Mouse (Mus musculus) large intestine, adult 2 months (tissue): Measurements from ENCODE around the gene Tbx21. TPM values are rescaled to one million over a fixed set of nuclear protein-coding genes. Genes with fewer than 3 reads are reported as not detected.

ENCODE experiments used
- DNase-seq: peaks from one replicate; pipeline ENCODE4 v3.0.0-alpha.2; 2012; ENCODE audit warnings: low read depth, low spot score
- WGBS: fragments of 180-500 bp; shearing (Covaris S2); methylation state at CpG from one replicate; pipeline ENCODE4 v1.1.7; 2018; 5-methylcytosine and 5-hydroxymethylcytosine counted together
- polyA plus RNA-seq: library from polyadenylated mRNA; depleted of rRNA; stranded (reverse); fragments of >200 nt; gene quantifications from 2 replicates; pipeline ENCODE4 v1.2.3, GENCODE M21; 2012; rRNA removed

The Tbx21 gene
- polyA plus RNA-seq, 1 experiment: 0.92 TPM

GRCm38 (mm10) chr11:97050944-97051586 lies 64.1 kb downstream of the Tbx21 start:
- DNase-seq: no peak
- 5% methylated on average over 13 of the region's 13 CpGs for WGBS

GRCm38 (mm10) chr11:97050216-97050943 lies 64.8 kb downstream of the Tbx21 start, which contains the start of gene Osbpl7:
TSS of gene Osbpl7 (plus strand) at chr11:97050628.
- 2% methylated on average over 18 of the region's 18 CpGs for WGBS
- no peak for DNase-seq

- no peak for DNase-seq
- WGBS: 74% methylated on average over 6 of the region's 6 CpGs
These were observed 65.5 kb downstream of the Tbx21 start for GRCm38 (mm10) chr11:97049492-97050085.

- DNase-seq: no peak
- 60% methylated on average over 8 of the region's 8 CpGs for WGBS
These were observed 67.0 kb downstream of the Tbx21 start for GRCm38 (mm10) chr11:97048090-97048650.

Other genes starting within 250 kb of the Tbx21 start
- 39.9 and 42.0 TPM in 2 replicates for gene Cdk5rap3, start 198.8 kb downstream of the Tbx21 start, polyA plus RNA-seq
- gene Prr15l, start 187.2 kb downstream of the Tbx21 start, polyA plus RNA-seq: 194 and 206 TPM in 2 replicates
- gene Pnpo, start 171.3 kb downstream of the Tbx21 start, polyA plus RNA-seq: 59.4 and 66.0 TPM in 2 replicates
- gene Sp2, start 132.4 kb downstream of the Tbx21 start, polyA plus RNA-seq: 11.3 and 13.3 TPM in 2 replicates
- gene Sp6, start 101.9 kb downstream of the Tbx21 start, polyA plus RNA-seq: 0.12 and 0.22 TPM in 2 replicates
- 32.1 and 38.6 TPM in 2 replicates for gene Scrn2, start 85.4 kb downstream of the Tbx21 start, polyA plus RNA-seq
- 0.11 and 0.16 TPM in 2 replicates for gene Lrrc46, start 73.9 kb downstream of the Tbx21 start, polyA plus RNA-seq
- gene Mrpl10, start 73.8 kb downstream of the Tbx21 start, polyA plus RNA-seq: 86.8 and 89.4 TPM in 2 replicates
- 35.3 and 42.6 TPM in 2 replicates for gene Osbpl7, start 64.7 kb downstream of the Tbx21 start, polyA plus RNA-seq
- gene Tbkbp1, start 36.2 kb upstream of the Tbx21 start, polyA plus RNA-seq: 3.1 and 3.7 TPM in 2 replicates
- 30.8 and 41.2 TPM in 2 replicates for gene Kpnb1, start 72.5 kb upstream of the Tbx21 start, polyA plus RNA-seq
- 33.8 and 48.1 TPM in 2 replicates for gene Npepps, start 165.3 kb upstream of the Tbx21 start, polyA plus RNA-seq
- 16.5 and 17.5 TPM in 2 replicates for gene Mrpl45, start 200.4 kb upstream of the Tbx21 start, polyA plus RNA-seq
- gene Gpr179, start 236.7 kb upstream of the Tbx21 start, polyA plus RNA-seq: 0.06 and 0.11 TPM in 2 replicates
- gene Socs7, start 247.2 kb upstream of the Tbx21 start, polyA plus RNA-seq: 4.3 and 6.2 TPM in 2 replicates